Mouse (Mus musculus) forebrain, embryonic 16.5 days (tissue): ENCODE measurements around the gene Bloc1s3. TPM values are rescaled to one million over a fixed set of nuclear protein-coding genes. Genes with fewer than 3 reads are reported as not detected.
"Not testable (repeated sequence)": the region's sequence is repeated elsewhere in the genome, so short reads cannot be mapped to it uniquely, and the experiment has no call there.

Source experiments
- ATAC-seq: fragments of 200-750 bp; cut with Nextera tagmentation; 2 replicates; pipeline ENCODE4 v1.8.0; 2017; ENCODE audit warnings: mild to moderate bottlenecking, moderate library complexity
- H3K27ac ChIP-seq: fragments of 300-500 bp; sonication (generic); 2 replicates; pipeline ENCODE4 v1.5.1; 2014; ENCODE audit warnings: low read length, control low read depth
- H3K27me3 ChIP-seq: fragments of 300-500 bp; sonication (generic); replicated peaks from 2 replicates; pipeline ENCODE4 v1.6.1; 2014; ENCODE audit warnings: low read length; ENCODE audit not compliant: control insufficient read depth, insufficient read depth
- H3K36me3 ChIP-seq: fragments of 300-500 bp; sonication (generic); 2 replicates; pipeline ENCODE4 v1.6.1; 2014; ENCODE audit not compliant: control insufficient read depth, insufficient read depth
- H3K4me1 ChIP-seq: fragments of 300-500 bp; sonication (generic); replicated peaks from 2 replicates; pipeline ENCODE4 v1.6.1; 2014; ENCODE audit warnings: low read length; ENCODE audit not compliant: control insufficient read depth, insufficient read depth
- H3K4me2 ChIP-seq: fragments of 300-500 bp; sonication (generic); 2 replicates; pipeline ENCODE4 v1.6.1; 2014; ENCODE audit warnings: mild to moderate bottlenecking, low read length, control low read depth
- H3K4me3 ChIP-seq: fragments of 300-500 bp; sonication (generic); replicated peaks from 2 replicates; pipeline ENCODE4 v1.5.1; 2014; ENCODE audit warnings: mild to moderate bottlenecking, low read length, control low read depth
- H3K9ac ChIP-seq: fragments of 300-500 bp; sonication (generic); replicated peaks from 2 replicates; pipeline ENCODE4 v1.6.1; 2014; ENCODE audit warnings: low read depth, low read length, control low read depth
- H3K9me3 ChIP-seq: fragments of 300-500 bp; sonication (generic); 2 replicates; pipeline ENCODE4 v1.6.1; 2016; ENCODE audit warnings: low read length; ENCODE audit not compliant: control insufficient read depth
- WGBS: fragments of 180-500 bp; shearing (Covaris S2); extraction: QIAGEN DNeasy Blood & Tissue Kit; methylation state at CpG from one replicate; pipeline ENCODE4 v1.1.7; 2014; 5-methylcytosine and 5-hydroxymethylcytosine counted together
- polyA plus RNA-seq: library from polyadenylated mRNA; unstranded; fragments of >200 nt; fragmentation: Nextera tagmentation; extraction: Ambion mirVana; gene quantifications from 2 replicates; pipeline ENCODE4 v1.2.1, GENCODE M21; 2015

Bloc1s3 gene
- polyA plus RNA-seq, 1 experiment from 2014 or later: 4.9 TPM

DNA sequence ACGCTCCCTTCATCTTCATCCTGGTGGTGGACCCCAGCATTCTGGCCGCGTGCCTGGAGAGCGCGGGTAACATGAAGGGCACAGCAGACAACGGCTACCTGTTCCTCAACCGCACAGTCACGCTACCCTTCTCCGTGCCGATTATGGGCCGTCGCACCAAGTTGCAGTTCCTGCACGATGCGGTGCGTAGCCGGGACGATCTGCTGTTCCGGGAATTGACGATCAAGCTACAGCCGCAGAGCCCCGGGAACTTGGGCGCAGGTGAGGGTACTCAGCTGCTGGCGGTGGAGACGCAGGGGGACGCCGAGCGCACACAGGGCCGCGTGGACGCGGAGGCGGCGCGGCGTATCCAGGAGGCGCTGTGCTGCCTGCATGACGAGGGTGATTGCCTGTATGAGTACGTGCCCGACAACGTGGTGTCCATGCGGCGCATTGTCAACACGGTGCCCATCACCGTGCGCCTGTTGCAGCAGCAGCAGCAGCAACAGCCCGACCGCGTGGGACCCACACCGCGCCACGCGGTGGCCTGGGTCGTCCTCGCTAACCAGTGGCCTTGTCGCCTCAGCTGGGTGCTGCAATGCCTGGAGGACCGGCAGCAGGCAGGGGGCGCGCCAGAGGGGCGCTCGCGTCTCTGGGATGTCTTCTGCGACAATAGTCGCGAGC is 15.7 kb upstream of the Bloc1s3 start:
- peak overlapping the region; percentile 88 for H3K4me2 ChIP-seq
- H3K9ac ChIP-seq: peak overlapping the region; percentile 61
- H3K27me3 ChIP-seq: peaks cover 54% of the 10 kb centered on the region
- peak; percentile 77 for ATAC-seq
- no peak overlapping the region for H3K27ac ChIP-seq
- peaks cover 23% of the 10 kb centered on the region for H3K4me1 ChIP-seq
- WGBS: 2% methylated on average over 64 of the region's 64 CpGs
- no peaks in the 10 kb centered on the region for H3K9me3 ChIP-seq
- H3K36me3 ChIP-seq: no peaks in the 10 kb centered on the region
- H3K4me3 ChIP-seq: peak overlapping the region; percentile 51

DNA sequence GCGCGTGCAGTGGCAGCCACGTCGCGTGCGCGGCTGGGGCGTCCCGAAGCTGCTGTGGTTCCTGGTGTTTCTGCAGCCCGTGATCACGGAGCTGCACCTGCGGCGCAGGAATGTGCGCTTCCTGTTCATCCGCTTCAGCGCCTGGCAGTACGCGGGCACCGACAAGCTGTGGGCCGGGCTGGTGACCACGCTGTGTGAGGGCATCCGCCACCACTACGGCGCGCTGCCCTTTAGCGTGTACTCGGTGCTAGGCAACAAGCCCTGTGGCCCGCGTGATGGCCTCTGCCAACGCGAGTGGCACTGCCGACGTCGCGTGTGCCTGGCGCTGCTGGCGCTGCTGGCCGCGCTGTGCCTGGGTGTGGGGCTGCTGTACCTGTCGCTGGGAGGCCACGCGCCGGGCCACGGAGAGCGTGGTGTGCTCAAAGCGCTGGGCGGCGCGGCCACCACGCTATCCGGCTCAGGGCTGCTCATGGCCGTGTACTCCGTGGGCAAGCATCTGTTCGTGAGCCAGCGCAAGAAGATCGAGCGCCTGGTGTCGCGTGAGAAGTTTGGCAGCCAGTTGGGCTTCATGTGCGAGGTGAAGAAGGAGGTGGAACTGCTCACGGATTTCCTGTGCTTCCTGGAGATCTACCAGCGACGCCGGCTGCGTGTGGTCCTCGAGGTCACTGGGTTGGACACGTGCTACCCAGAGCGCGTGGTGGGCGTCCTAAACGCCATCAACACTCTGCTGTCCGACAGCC is 15.0 kb upstream of the Bloc1s3 start:
- Histone ChIP-seq H3K9ac (peak overlapping the region; percentile 61), H3K27me3 (peaks cover 61% of the 10 kb centered on the region), H3K9me3 (no peaks in the 10 kb centered on the region), H3K4me2 (peak overlapping the region; percentile 88), H3K36me3 (no peaks in the 10 kb centered on the region), H3K4me3 (peak overlapping the region; percentile 51), H3K4me1 (peaks cover 23% of the 10 kb centered on the region), H3K27ac (no peak overlapping the region)
- peak; percentile 18 for ATAC-seq
- WGBS: 8% methylated on average over 72 of the region's 72 CpGs

DNA sequence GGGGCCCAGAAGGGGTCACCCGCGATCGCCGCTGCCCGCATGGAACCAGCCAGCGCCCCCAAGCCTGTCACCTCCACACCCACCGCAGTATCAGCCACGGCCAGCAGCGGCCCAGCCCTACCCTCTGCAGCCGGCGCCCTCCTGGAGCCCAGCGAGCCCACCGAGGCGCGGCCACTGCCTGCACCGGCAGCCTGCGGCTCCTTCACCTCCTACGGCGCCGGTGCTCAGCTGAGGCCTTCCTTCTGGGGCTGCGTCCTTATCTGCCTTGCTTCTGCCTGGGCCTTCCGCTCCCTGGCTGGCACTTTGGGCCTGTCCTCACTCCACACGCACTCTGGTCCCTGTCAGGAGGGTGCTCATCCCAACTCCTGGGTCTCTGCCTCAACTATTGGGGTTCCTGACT is 11.9 kb upstream of the Bloc1s3 start:
- no peak overlapping the region for H3K27ac ChIP-seq
- peaks cover 27% of the 10 kb centered on the region for H3K4me1 ChIP-seq
- peak overlapping the region; percentile 48 for H3K9ac ChIP-seq
- no peak for ATAC-seq
- H3K36me3 ChIP-seq: no peaks in the 10 kb centered on the region
- peak overlapping the region; percentile 32 for H3K4me2 ChIP-seq
- H3K4me3 ChIP-seq: 0 out of 2 replicates have a peak overlapping the region, but pooled peaks have one; percentile 14
- 6% methylated on average over 20 of the region's 23 CpGs for WGBS
- H3K9me3 ChIP-seq: no peaks in the 10 kb centered on the region
- H3K27me3 ChIP-seq: peaks cover 56% of the 10 kb centered on the region

DNA sequence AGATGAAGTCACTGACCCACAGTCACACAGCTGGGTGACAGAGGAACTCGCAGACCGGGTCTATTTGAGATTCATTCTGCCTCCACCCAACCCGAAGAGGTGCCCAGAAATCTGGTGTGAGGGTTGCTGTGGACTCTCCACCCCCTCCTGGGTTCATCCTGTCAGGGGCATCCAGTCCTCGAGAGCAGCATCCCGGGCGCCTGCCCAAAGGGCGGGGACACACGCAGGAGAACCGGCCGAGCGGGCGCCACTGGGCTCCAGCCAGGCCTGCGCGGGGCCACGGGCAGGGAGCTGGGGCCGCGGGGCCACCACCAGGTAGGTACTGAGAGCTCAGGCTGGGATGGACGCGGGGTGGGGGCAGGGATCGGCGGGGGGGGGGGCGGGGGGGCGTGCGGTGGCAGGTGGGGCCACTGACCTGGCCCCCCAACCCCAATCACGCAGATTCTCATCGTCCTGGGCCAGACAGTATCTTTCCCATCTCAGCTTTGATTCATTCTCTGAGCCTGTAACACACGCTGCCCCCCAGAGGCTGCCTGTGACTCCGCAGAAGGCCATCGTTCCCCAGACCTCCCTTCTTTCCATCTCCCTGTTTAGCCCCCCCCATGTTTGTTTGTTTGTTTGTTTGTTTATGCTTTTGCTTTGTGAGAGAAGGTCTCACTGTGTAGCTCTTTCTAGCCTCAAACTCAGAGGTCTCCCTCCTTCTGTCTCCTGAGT is 9.6 kb upstream of the Bloc1s3 start, which contains the start of gene Nkpd1:
Nkpd1 (plus strand) TSS at position 187 of the 714 bp plus-strand sequence.
- Histone ChIP-seq H3K4me3 (peak within 1 kb of the TSS; percentile 22), H3K27ac (no peak within 1 kb of the TSS), H3K4me1 (peaks cover 6% of the 10 kb centered on the region), H3K27me3 (peaks cover 42% of the 10 kb centered on the region), H3K9ac (peak within 1 kb of the TSS; percentile 56), H3K4me2 (peak within 1 kb of the TSS; percentile 49), H3K9me3 (no peaks in the 10 kb centered on the region), H3K36me3 (no peaks in the 10 kb centered on the region)
- ATAC-seq: no peak
- WGBS: 5% methylated on average over 16 of the region's 29 CpGs

DNA sequence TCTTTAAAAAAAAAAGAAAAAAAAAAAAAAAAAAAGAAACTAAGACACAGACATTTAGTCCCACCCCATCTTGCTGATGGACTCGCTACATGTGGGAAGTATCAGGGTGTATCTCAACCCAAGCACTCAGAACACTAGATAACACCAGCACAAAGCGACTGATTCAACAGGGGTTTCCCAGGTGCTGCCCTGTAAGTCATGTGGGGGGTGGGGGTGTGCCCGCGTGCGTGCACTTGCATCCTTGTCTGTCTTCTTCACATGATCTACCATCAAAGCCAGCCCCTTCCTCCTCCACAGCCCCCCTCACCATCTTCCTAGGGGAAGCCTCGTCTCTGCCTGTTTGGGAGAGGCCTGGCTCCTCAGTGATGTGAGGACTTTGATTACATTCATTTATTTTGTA is 4.2 kb upstream of the Bloc1s3 start:
- 77% methylated on average over 6 of the region's 6 CpGs for WGBS
- H3K9me3 ChIP-seq: no peaks in the 10 kb centered on the region

DNA sequence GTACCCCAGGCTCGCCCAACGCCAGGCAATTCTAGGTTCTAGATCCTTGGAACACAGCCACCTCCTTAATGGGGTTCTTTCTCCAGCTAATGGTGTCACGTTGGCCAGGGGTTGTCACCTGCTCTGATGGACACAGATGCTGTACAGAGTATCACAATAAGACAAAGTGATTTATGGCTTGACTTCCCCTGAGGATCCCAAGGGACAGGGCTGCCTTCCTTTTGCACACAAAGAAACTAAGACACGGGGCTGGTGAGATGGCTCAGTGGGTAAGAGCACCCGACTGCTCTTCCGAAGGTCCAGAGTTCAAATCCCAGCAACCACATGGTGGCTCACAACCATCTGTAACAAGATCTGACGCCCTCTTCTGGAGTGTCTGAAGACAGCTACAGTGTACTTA is 3.8 kb upstream of the Bloc1s3 start:
- peaks cover 19% of the 10 kb centered on the region for H3K4me1 ChIP-seq
- H3K9ac ChIP-seq, H3K27ac ChIP-seq, H3K36me3 ChIP-seq, H3K9me3 ChIP-seq, H3K27me3 ChIP-seq, ATAC-seq, H3K4me3 ChIP-seq, H3K4me2 ChIP-seq: not testable (repeated sequence)
- 94% methylated on average over 6 of the region's 7 CpGs for WGBS

More for the DNA sequence above, 4.2 kb upstream of the Bloc1s3 start:
- Histone ChIP-seq H3K36me3 (no peaks in the 10 kb centered on the region), H3K4me3 (no peak overlapping the region), H3K9ac (no peak overlapping the region), H3K27me3 (no peaks in the 10 kb centered on the region; the same call in 1 of the 2 replicates), H3K4me2 (no peak overlapping the region), H3K27ac (no peak overlapping the region), H3K4me1 (peaks cover 15% of the 10 kb centered on the region)
- no peak for ATAC-seq

DNA sequence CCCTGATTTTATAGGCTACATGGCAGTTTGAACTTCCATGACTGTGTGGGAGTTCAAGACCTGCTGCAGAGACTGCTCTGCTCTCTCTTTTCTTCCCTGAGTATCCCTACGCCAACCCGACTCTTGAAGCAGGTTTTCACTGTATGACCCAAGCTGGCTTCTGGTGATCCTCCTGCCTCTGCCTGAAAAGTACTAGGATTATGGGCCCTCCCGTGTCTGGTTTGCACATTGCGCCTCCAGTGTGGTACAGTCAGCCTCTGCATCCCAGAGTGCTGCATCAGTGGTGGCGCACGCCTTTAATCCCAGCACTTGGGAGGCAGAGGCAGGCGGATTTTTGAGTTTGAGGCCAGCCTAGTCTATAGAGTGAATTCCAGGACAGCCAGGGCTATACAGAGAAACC is 1.6 kb upstream of the Bloc1s3 start:
- ATAC-seq: no peak
- Histone ChIP-seq H3K27me3 (no peaks in the 10 kb centered on the region), H3K9me3 (no peaks in the 10 kb centered on the region), H3K36me3 (no peaks in the 10 kb centered on the region), H3K4me3 (no peak overlapping the region; the same call in 1 of the 2 replicates), H3K27ac (no peak overlapping the region), H3K4me1 (peaks cover 28% of the 10 kb centered on the region), H3K4me2 (peak overlapping the region; percentile 84; the same call in 1 of the 2 replicates), H3K9ac (no peak overlapping the region)
- 94% methylated on average over 7 of the region's 7 CpGs for WGBS

DNA sequence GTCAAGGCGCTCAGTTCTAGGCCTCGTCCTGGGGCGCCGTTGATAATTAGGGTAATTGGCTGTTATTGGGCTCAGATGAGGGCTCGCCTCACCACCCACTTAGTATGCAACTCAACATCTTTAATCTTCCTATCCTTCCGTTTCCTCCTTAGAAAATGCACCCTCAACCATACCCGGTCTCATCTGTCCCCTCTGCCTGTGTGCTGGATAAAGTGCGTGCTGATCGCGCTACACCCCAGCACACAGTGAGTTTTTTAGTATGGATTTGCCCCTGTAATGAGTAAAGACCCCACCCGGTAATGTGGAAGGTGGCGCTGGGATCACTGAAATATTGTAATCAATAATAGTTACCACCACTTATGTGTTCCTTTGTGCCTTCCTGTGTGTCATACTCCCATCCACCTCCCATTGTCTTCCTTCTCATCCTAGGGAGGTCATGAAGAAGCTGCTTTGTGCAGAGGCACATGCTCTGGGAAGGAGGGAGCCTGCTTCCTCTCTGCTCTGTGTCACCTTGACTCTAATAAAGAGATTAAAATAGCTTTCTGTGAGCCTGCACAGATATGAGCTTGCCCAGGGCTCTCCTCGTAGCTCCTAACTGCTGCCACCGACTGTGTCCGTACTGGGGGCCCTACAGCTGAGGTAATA is 879 bp upstream of the Bloc1s3 start:
- 9% methylated on average over 15 of the region's 15 CpGs for WGBS
- Histone ChIP-seq H3K4me2 (peak overlapping the region; percentile 84), H3K27me3 (no peaks in the 10 kb centered on the region), H3K4me3 (peak overlapping the region; percentile 69), H3K9me3 (no peaks in the 10 kb centered on the region), H3K27ac (peak overlapping the region; percentile 73), H3K9ac (peak overlapping the region; percentile 77), H3K4me1 (peaks cover 28% of the 10 kb centered on the region), H3K36me3 (no peaks in the 10 kb centered on the region)
- peak; percentile 32 for ATAC-seq

DNA sequence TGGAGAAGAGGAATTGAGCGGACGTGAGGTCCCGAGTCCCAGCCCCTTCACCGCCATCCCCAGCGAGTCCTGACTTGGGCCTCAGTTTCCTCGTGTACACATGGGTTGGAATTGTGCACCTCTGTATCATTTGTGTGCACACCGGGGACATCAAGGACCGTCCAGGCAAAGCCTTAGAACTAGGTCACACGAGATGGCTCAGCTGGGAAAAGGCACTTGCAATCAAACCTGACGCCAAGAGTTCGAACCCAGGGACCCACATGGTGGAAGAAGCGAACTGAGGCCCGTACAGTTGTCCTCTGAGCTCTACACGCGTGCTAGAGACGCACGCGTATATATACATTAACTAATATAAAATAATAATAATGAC is 570 bp downstream of the Bloc1s3 start:
- WGBS: 5% methylated on average over 18 of the region's 18 CpGs
- H3K27ac ChIP-seq: peak overlapping the region; percentile 73
- H3K9me3 ChIP-seq: no peaks in the 10 kb centered on the region
- H3K9ac ChIP-seq: peak overlapping the region; percentile 77
- peak overlapping the region; percentile 69 for H3K4me3 ChIP-seq
- no peaks in the 10 kb centered on the region for H3K36me3 ChIP-seq
- peak overlapping the region; percentile 94 for H3K4me2 ChIP-seq
- no peak for ATAC-seq
- H3K4me1 ChIP-seq: peaks cover 28% of the 10 kb centered on the region
- no peaks in the 10 kb centered on the region for H3K27me3 ChIP-seq
